Mouse (Mus musculus): ENCODE measurements at regions not wholly inside any gene's neighbourhood (a gene's known extent, or its start where the extent isn't known, plus 50 kb on each side); places are given as distances from the start of the nearest gene placed in this dataset.

GRCm38 (mm10) chr5:76043521-76044510 is 65.6 kb upstream of the Kdr start:
- Histone ChIP-seq H3K4me1 (ENCODE audit: control insufficient read depth, insufficient read depth, low read length) (peaks cover 2% of the 10 kb centered on the region), H3K9ac (ENCODE audit: low read depth, low read length) (no peak overlapping the region), H3K4me3 (no peak overlapping the region), H3K79me2 (replicated peaks; ENCODE audit: control insufficient read depth, insufficient read depth, low read length) (no peaks in the 10 kb centered on the region), H3K36me3 (ENCODE audit: control insufficient read depth, insufficient read depth, low read length) (no peaks in the 10 kb centered on the region), H3K27ac (no peak overlapping the region), H3K27me3 (ENCODE audit: control insufficient read depth, insufficient read depth, low read length) (no peaks in the 10 kb centered on the region)
- TF ChIP-seq EP300 (IDR thresholded peaks at IDR 0.05; ENCODE audit: insufficient read depth, low read depth, low read length) (no peak), POLR2A (IDR thresholded peaks at IDR 0.05; ENCODE audit: insufficient read depth, low read depth, low read length) (no peak), CTCF (IDR thresholded peaks at IDR 0.05) (no peak)
- WGBS = 82% methylated on average over 14 of the region's 14 CpGs
- intact Hi-C loops (cut with DNase I) = loop anchor here (5.0 kb wide), 1 partner anchor 78 kb away; no protein-coding TSS in a partner anchor
- no peak for DNase-seq

GRCm38 (mm10) chr5:76040454-76041203 is 62.4 kb upstream of the Kdr start:
- 36% methylated on average over 10 of the region's 10 CpGs for WGBS
- H3K4me1 ChIP-seq (ENCODE audit: control insufficient read depth, insufficient read depth, low read length) = peaks cover 2% of the 10 kb centered on the region
- H3K27ac ChIP-seq = peak overlapping the region; percentile 68
- no peak overlapping the region for H3K9ac ChIP-seq (ENCODE audit: low read depth, low read length)
- DNase-seq = peak; percentile 36 to 55
- no peaks in the 10 kb centered on the region for H3K27me3 ChIP-seq (ENCODE audit: control insufficient read depth, insufficient read depth, low read length)
- no peaks in the 10 kb centered on the region for H3K79me2 ChIP-seq (replicated peaks; ENCODE audit: control insufficient read depth, insufficient read depth, low read length)
- H3K36me3 ChIP-seq (ENCODE audit: control insufficient read depth, insufficient read depth, low read length) = no peaks in the 10 kb centered on the region
- intact Hi-C loops (cut with DNase I) = loop anchor here (1.0 to 5.0 kb wide), 2 partner anchors 62 to 82 kb away; partner anchors contain the start of gene Kdr
- TF ChIP-seq EP300 (IDR thresholded peaks at IDR 0.05; ENCODE audit: insufficient read depth, low read depth, low read length) = peak; percentile 61; the same call in 1 of the 2 replicates
- peak; percentile 18; the same call in 1 of the 2 replicates for TF ChIP-seq POLR2A (IDR thresholded peaks at IDR 0.05; ENCODE audit: insufficient read depth, low read depth, low read length)
- peak; percentile 73 for TF ChIP-seq CTCF (IDR thresholded peaks at IDR 0.05)
- H3K4me3 ChIP-seq = no peak overlapping the region

GRCm38 (mm10) chr5:76028729-76029128 is 50.5 kb upstream of the Kdr start:
- Histone ChIP-seq H3K9ac (ENCODE audit: low read depth, low read length) (no peak overlapping the region), H3K4me1 (ENCODE audit: control insufficient read depth, insufficient read depth, low read length) (peaks cover 11% of the 10 kb centered on the region), H3K36me3 (ENCODE audit: control insufficient read depth, insufficient read depth, low read length) (peaks cover 6% of the 10 kb centered on the region), H3K79me2 (replicated peaks; ENCODE audit: control insufficient read depth, insufficient read depth, low read length) (no peaks in the 10 kb centered on the region), H3K27ac (peak overlapping the region; percentile 72), H3K27me3 (ENCODE audit: control insufficient read depth, insufficient read depth, low read length) (no peaks in the 10 kb centered on the region), H3K4me3 (no peak overlapping the region)
- intact Hi-C loops (cut with DNase I) = loop anchor here (5.0 kb wide), 2 partner anchors 96 to 156 kb away; no protein-coding TSS in a partner anchor
- 35% methylated on average over 4 of the region's 4 CpGs for WGBS
- TF ChIP-seq POLR2A (IDR thresholded peaks at IDR 0.05; ENCODE audit: insufficient read depth, low read depth, low read length) = 0 out of 2 replicates have a peak, but pooled peaks have one; percentile 15
- TF ChIP-seq CTCF (IDR thresholded peaks at IDR 0.05) = no peak
- no peak for TF ChIP-seq EP300 (IDR thresholded peaks at IDR 0.05; ENCODE audit: insufficient read depth, low read depth, low read length)
- peak in 1 of 2 experiments; percentile 26 for DNase-seq

Data from heart, adult 2 months (tissue).